Mouse (Mus musculus) kidney, postnatal 0 days (tissue): Measurements from ENCODE around the gene Glrx5. TPM values are rescaled to one million over a fixed set of nuclear protein-coding genes. Genes with fewer than 3 reads are reported as not detected.

Experiments used
- ATAC-seq: fragments of 200-750 bp; cut with Nextera tagmentation; replicated peaks from 2 replicates; pipeline ENCODE4 v1.8.0; 2017; ENCODE audit warnings: low read depth, moderate number of reproducible peaks, moderate TSS enrichment, moderate library complexity; ENCODE audit not compliant: low FRiP score
- DNase-seq: peaks from one replicate; pipeline ENCODE4 v3.0.0-alpha.2; 2016; ENCODE audit warnings: low spot score
- H3K27ac ChIP-seq: fragments of 300-500 bp; sonication (generic); 2 replicates; pipeline ENCODE4 v1.5.1; 2014; ENCODE audit warnings: mild to moderate bottlenecking
- H3K27me3 ChIP-seq: fragments of 300-500 bp; sonication (generic); 2 replicates; pipeline ENCODE4 v1.6.1; 2014; ENCODE audit warnings: low read length, mixed read lengths; ENCODE audit not compliant: insufficient read depth
- H3K36me3 ChIP-seq: fragments of 300-500 bp; sonication (generic); 2 replicates; pipeline ENCODE4 v1.6.1; 2014; ENCODE audit warnings: low read length, mixed read lengths; ENCODE audit not compliant: insufficient read depth
- H3K4me1 ChIP-seq: fragments of 300-500 bp; sonication (generic); replicated peaks from 2 replicates; pipeline ENCODE4 v1.6.1; 2014; ENCODE audit warnings: antibody characterized with exemption, low read length, mixed read lengths; ENCODE audit not compliant: insufficient read depth
- H3K4me2 ChIP-seq: fragments of 300-500 bp; sonication (generic); 2 replicates; pipeline ENCODE4 v1.6.1; 2014; ENCODE audit warnings: mild to moderate bottlenecking, low read length, moderate library complexity, mixed read lengths
- H3K4me3 ChIP-seq: fragments of 300-500 bp; sonication (generic); replicated peaks from 2 replicates; pipeline ENCODE4 v1.5.1; 2014; ENCODE audit warnings: low read depth, low read length
- H3K9ac ChIP-seq: fragments of 300-500 bp; sonication (generic); 2 replicates; pipeline ENCODE4 v1.6.1; 2014; ENCODE audit warnings: low read depth, low read length
- H3K9me3 ChIP-seq: fragments of 300-500 bp; sonication (generic); replicated peaks from 2 replicates; pipeline ENCODE4 v1.6.1; 2016; ENCODE audit warnings: low read length, inconsistent platforms, mixed read lengths
- CTCF ChIP-seq: IDR thresholded peaks from 2 replicates; pipeline ENCODE4 v1.5.1; 2016; ENCODE audit warnings: antibody characterized with exemption, low read depth, mild to moderate bottlenecking, moderate library complexity
- WGBS: fragments of 180-500 bp; shearing (Covaris S2); extraction: QIAGEN DNeasy Blood & Tissue Kit; methylation state at CpG from one replicate; pipeline ENCODE4 v1.1.7; 2014; 5-methylcytosine and 5-hydroxymethylcytosine counted together
- polyA plus RNA-seq: library from polyadenylated mRNA; unstranded; fragments of >200 nt; fragmentation: Nextera tagmentation; extraction: Ambion mirVana; gene quantifications from 2 replicates; pipeline ENCODE4 v1.2.1, GENCODE M21; 2015

The Glrx5 gene
- polyA plus RNA-seq, 1 experiment from 2014 or later, result 225 TPM

DNA sequence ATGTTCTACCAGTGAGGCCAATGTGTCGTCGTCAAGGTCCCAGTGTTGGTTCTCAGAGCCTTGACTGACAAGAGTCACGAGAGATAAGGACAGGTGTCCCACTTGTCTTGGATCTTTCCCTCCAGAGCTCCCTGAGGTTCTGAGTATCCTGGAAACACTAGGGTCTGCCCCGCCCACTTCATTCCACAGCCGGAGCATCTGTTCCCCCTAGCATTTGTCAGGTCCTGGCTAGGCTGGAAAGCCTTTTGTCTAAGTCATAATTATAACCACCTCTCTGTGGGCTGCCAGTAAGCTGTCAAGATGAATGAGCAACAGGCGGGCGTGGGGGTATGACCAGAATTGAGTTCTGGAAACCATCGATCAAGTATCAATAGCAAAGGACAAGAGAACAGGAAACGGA is 29.3 kb upstream of the Glrx5 start:
- ATAC-seq, result no peak
- Histone ChIP-seq H3K27me3 (no peaks in the 10 kb centered on the region), H3K4me1 (peaks cover 15% of the 10 kb centered on the region), H3K9ac (no peak overlapping the region), H3K9me3 (no peaks in the 10 kb centered on the region), H3K4me2 (no peak overlapping the region), H3K27ac (no peak overlapping the region), H3K36me3 (no peaks in the 10 kb centered on the region), H3K4me3 (no peak overlapping the region)
- 45% methylated on average over 9 of the region's 9 CpGs for WGBS
- no peak for TF ChIP-seq CTCF
- DNase-seq, result no peak

DNA sequence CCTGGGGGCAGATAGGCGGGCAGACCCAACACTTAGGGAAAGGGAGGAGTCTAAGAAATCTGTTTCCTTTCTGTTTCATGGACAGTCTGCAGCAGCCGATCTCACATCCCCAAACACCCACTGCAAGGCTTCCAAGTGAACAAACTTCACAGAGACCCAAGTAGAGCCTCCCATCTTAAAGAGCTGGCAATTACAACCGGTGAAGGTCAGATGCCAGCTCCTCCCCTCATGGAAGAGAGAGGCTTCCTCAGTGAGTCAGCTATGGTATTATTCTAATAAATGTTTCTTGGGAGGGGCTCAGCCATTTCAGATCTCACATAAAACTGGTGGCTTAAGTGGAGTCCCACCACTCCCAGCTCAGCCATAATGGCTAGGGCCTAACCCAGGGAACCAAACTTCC is 28.8 kb upstream of the Glrx5 start:
- Histone ChIP-seq H3K4me1 (peaks cover 15% of the 10 kb centered on the region), H3K27me3 (no peaks in the 10 kb centered on the region), H3K9ac (no peak overlapping the region), H3K27ac (no peak overlapping the region), H3K4me3 (no peak overlapping the region), H3K4me2 (no peak overlapping the region), H3K36me3 (no peaks in the 10 kb centered on the region), H3K9me3 (no peaks in the 10 kb centered on the region)
- no peak for TF ChIP-seq CTCF
- 58% methylated on average over 3 of the region's 3 CpGs for WGBS
- ATAC-seq, result no peak
- no peak for DNase-seq

DNA sequence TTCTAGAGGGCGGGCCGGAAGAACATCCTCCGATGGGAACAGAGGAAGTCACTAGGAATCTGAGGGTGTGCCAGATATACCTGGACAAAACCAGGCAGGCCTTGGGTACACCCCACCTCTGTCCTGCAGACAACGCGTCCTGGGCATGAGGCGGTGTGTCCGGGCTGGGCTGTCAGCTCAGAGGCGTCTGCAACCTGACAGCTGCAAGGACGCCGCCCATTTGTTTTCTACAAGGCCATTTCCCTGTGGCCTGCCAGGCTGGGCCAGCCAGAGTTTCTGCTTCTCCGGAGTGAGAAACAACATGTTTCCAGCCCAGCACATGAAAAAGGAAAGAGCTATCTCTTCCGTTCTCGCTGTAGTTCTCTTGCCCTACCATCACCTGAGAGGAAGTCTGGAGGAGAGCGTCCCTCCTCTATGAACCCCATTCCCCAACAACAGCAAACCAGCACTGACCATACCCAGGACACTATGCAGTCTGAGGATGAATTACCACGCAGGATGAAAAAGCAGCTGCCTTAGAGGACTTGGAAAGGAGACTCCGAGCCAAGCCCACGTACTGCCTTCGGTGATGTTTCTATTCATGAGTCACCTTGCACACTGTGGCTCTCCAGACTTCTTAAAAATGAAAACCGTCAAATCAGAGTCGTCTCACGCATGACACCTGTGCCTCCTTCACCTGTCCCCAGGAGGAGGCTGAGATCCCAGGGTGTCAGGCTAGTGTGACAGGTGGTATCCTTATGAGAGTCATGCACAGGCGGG is 27.4 kb upstream of the Glrx5 start:
- Histone ChIP-seq H3K4me2 (no peak overlapping the region), H3K4me3 (no peak overlapping the region), H3K27me3 (no peaks in the 10 kb centered on the region), H3K4me1 (peaks cover 15% of the 10 kb centered on the region), H3K36me3 (no peaks in the 10 kb centered on the region), H3K9me3 (no peaks in the 10 kb centered on the region), H3K9ac (no peak overlapping the region), H3K27ac (peak overlapping the region; percentile 33; the same call in 1 of the 2 replicates)
- 73% methylated on average over 22 of the region's 22 CpGs for WGBS
- DNase-seq (no peak), ATAC-seq (no peak)
- TF ChIP-seq CTCF, result no peak

DNA sequence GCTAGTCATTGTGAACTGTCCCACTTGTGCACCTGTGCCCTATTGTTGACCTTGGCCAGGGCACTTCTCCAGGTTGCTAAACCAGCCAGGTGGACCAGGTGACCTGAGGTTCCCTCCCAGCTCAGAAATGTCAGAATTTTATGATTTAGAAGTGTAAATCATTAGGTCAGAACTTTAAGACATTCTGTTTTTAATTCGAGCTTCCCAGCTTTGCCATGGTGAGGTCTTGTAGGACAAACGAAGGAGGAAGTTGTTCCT is 26.8 kb upstream of the Glrx5 start:
- no peak for TF ChIP-seq CTCF
- no peak overlapping the region for H3K4me3 ChIP-seq
- DNase-seq (no peak), ATAC-seq (no peak)
- 55% methylated on average over 2 of the region's 2 CpGs for WGBS
- no peaks in the 10 kb centered on the region for H3K9me3 ChIP-seq
- H3K4me1 ChIP-seq, result peaks cover 10% of the 10 kb centered on the region; the same call in 1 of the 2 replicates
- H3K27ac ChIP-seq, result no peak overlapping the region
- no peak overlapping the region for H3K9ac ChIP-seq
- H3K4me2 ChIP-seq, result no peak overlapping the region
- H3K27me3 ChIP-seq, result no peaks in the 10 kb centered on the region
- H3K36me3 ChIP-seq, result no peaks in the 10 kb centered on the region

DNA sequence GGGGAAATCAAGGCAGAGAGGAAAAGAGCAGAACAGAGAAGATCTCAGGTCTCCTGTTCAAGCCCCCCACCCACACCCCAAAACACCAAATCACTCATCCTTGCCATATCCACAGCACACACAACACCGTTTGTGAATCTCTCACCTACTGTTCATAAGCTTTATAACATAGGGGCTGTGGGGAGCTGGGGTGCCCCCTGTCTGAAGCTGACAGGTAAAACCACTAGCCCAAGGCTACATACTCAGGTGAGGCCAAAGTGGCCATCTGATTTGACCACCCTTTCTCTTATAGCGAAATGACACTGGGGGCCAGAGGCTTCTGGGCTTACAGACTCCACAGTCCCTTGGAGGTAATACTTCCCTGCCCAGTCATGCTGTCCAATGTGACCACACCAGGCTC is 24.3 kb upstream of the Glrx5 start:
- Histone ChIP-seq H3K36me3 (no peaks in the 10 kb centered on the region), H3K4me3 (no peak overlapping the region), H3K4me2 (0 out of 2 replicates have a peak overlapping the region, but pooled peaks have one; percentile 90), H3K9me3 (no peaks in the 10 kb centered on the region), H3K27me3 (no peaks in the 10 kb centered on the region), H3K4me1 (peaks cover 1% of the 10 kb centered on the region; the same call in 1 of the 2 replicates), H3K9ac (no peak overlapping the region), H3K27ac (no peak overlapping the region)
- ATAC-seq (no peak), DNase-seq (no peak)
- WGBS, result 54% methylated on average over 2 of the region's 2 CpGs
- TF ChIP-seq CTCF, result 0 out of 2 replicates have a peak, but pooled peaks have one; percentile 13

DNA sequence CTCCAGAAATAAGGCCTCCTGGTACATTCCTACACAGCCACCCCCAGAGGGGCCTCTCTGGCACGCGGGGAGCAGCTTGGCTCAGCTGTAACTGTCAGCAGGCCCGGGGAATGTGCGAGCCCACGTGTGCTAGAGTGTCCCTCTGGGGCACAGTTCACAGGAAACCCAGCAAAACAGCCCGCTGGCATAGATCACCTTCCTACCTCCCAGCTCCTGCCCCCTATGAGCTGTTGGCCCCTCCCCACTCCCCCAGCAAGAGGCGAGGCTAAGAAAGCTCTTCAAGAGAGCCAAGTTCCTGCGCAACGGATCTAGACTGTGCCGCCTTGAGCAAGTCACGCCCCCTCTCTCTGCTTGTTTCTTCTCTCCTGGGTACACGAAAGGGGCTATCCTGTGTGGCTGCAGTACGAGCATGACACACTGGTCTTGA is 23.7 kb upstream of the Glrx5 start:
- Histone ChIP-seq H3K4me2 (peak overlapping the region; percentile 90), H3K9ac (0 out of 2 replicates have a peak overlapping the region, but pooled peaks have one; percentile 66), H3K36me3 (no peaks in the 10 kb centered on the region), H3K27me3 (no peaks in the 10 kb centered on the region), H3K27ac (no peak overlapping the region), H3K9me3 (no peaks in the 10 kb centered on the region), H3K4me1 (peaks cover 7% of the 10 kb centered on the region; the same call in 1 of the 2 replicates), H3K4me3 (peak overlapping the region; percentile 71)
- 3% methylated on average over 12 of the region's 13 CpGs for WGBS
- peak; percentile 76 for DNase-seq
- ATAC-seq, result peak; percentile 87
- TF ChIP-seq CTCF, result no peak
